Mouse (Mus musculus) left cerebral cortex, postnatal 14 days (tissue): ENCODE measurements at regions not wholly inside any gene's neighbourhood (a gene's known extent, or its start where the extent isn't known, plus 50 kb on each side); places are given as distances from the start of the nearest gene placed in this dataset.
A peak's percentile ranks its signal among the peaks of the same experiment; 100 is the strongest.

Source experiments
- DNase-seq, 2 experiments: peaks; one replicate each; pipeline ENCODE4 v3.0.0; 2021 to 2022; ENCODE audit warnings: low spot score in 2 of 2, mixed read lengths in 1 of 2
- intact Hi-C: fragments of 180-260 bp; cut with DNase I; formaldehyde crosslinking; loops from one replicate; pipeline ENCODE4 v1.15.1; 2025

- intact Hi-C loops = no loop called here
- no peak for DNase-seq
Observed at GRCm38 (mm10) chr3:41375230-41375930, 180.2 kb upstream of the Jade1 start.

- intact Hi-C loops = no loop called here
- no peak for DNase-seq
Observed at GRCm38 (mm10) chr3:41373198-41373597, 182.3 kb upstream of the Jade1 start.

- DNase-seq = no peak
- intact Hi-C loops = no loop called here
Observed at GRCm38 (mm10) chr3:41368351-41369101, 187.0 kb upstream of the Jade1 start.

GRCm38 (mm10) chr3:41366764-41367163, 188.8 kb upstream of the Jade1 start:
- intact Hi-C loops = no loop called here
- no peak for DNase-seq

GRCm38 (mm10) chr3:41366264-41366663, 189.3 kb upstream of the Jade1 start:
- intact Hi-C loops = no loop called here
- DNase-seq = no peak

GRCm38 (mm10) chr3:41365145-41365830, 190.2 kb upstream of the Jade1 start:
- no peak for DNase-seq
- intact Hi-C loops = no loop called here

GRCm38 (mm10) chr3:41363947-41364346, 191.6 kb upstream of the Jade1 start:
- DNase-seq = no peak
- intact Hi-C loops = no loop called here

- DNase-seq = no peak
- intact Hi-C loops = loop anchor here (1.0 kb wide), 1 partner anchor 25 kb away; no protein-coding TSS in a partner anchor
Observed at GRCm38 (mm10) chr3:41360231-41360630, 195.3 kb upstream of the Jade1 start.

- no peak for DNase-seq
- intact Hi-C loops = no loop called here
Observed at GRCm38 (mm10) chr3:41359458-41359857, 196.1 kb upstream of the Jade1 start.

- no peak for DNase-seq
- intact Hi-C loops = no loop called here
Observed at GRCm38 (mm10) chr3:41353021-41353420, 202.5 kb upstream of the Jade1 start.

- intact Hi-C loops = no loop called here
- DNase-seq = no peak
Observed at GRCm38 (mm10) chr3:41351786-41352185, 203.7 kb upstream of the Jade1 start.

GRCm38 (mm10) chr3:41351091-41351685, 204.3 kb upstream of the Jade1 start:
- intact Hi-C loops = no loop called here

GRCm38 (mm10) chr3:41350331-41350730, 205.2 kb upstream of the Jade1 start:
- intact Hi-C loops = no loop called here
- no peak for DNase-seq

More at GRCm38 (mm10) chr3:41351091-41351685, 204.3 kb upstream of the Jade1 start:
- DNase-seq = no peak

GRCm38 (mm10) chr3:41348795-41349194, 206.7 kb upstream of the Jade1 start:
- peak; percentile 30 to 36 for DNase-seq
- intact Hi-C loops = no loop called here

- intact Hi-C loops = no loop called here
- DNase-seq = no peak
Observed at GRCm38 (mm10) chr3:41346863-41347262, 208.7 kb upstream of the Jade1 start.

GRCm38 (mm10) chr3:41343431-41343830, 212.1 kb upstream of the Jade1 start:
- no peak for DNase-seq
- intact Hi-C loops = no loop called here

- DNase-seq = no peak
Observed at GRCm38 (mm10) chr3:41332481-41332880, 223.1 kb upstream of the Jade1 start.

GRCm38 (mm10) chr3:41330356-41330755, 225.2 kb upstream of the Jade1 start:
- DNase-seq = no peak
- intact Hi-C loops = no loop called here

More at GRCm38 (mm10) chr3:41332481-41332880, 223.1 kb upstream of the Jade1 start:
- intact Hi-C loops = no loop called here

- no peak for DNase-seq
- intact Hi-C loops = no loop called here
Observed at GRCm38 (mm10) chr3:41328828-41329227, 226.7 kb upstream of the Jade1 start.
